Mouse (Mus musculus): ENCODE data around the gene Senp8. TPM values are rescaled to one million over a fixed set of nuclear protein-coding genes. Genes with fewer than 3 reads are reported as not detected.
"Not testable (repeated sequence)": the region's sequence is repeated elsewhere in the genome, so short reads cannot be mapped to it uniquely, and the experiment has no call there.

The Senp8 gene
- 10.0 and 11.2 TPM in 2 replicates for polyA plus RNA-seq (2015; fragmentation: Nextera tagmentation; extraction: Ambion mirVana)

DNA sequence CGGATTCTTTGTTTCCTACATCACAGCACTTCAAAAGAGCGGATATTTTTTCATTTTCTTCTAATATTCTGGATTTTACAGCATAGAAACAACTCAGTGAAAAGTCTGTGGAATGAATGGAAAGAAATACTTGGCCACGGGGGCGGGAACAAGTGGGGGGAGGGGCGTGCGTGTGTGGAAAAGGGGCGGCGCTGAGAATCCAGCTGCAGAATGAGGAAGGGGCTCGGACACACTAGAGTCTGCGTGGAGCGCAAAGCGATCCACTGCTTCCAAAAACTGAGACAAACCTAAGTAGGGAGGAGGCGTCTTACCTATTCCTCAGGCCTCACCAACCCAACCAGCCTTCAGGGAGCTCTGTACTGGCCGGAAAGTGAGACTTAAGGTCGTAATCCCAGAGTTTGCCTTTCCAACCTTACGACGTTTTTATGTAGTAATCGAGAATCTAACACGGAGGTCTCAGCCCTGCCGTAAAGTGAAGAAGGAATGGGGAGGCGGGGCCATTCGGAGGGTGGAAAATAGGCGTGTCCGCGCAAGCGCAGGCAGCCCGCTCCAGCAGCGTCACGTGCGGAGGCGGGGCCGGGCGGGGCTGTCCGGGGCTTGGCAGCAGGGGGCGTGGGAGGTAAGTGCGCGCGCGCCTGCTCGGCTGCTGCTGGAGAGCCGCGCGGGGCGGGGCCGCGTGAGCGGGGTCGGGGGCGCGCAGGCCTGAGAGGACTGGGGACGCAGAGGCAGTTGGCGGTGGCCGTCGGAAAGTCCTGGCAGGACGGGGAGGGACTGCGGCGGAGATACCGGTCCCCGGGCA lies at the start of gene Senp8, which contains the start of gene Myo9a:
TSS of gene Senp8 (minus strand) at position 444 of the 799 bp plus-strand sequence.
TSS of gene Myo9a (plus strand) at position 630 of the 799 bp plus-strand sequence.
- ATAC-seq: peak; percentile 94
- Histone ChIP-seq H3K36me3 (ENCODE audit: control insufficient read depth, insufficient read depth, low read length) (no peaks in the 10 kb centered on the region), H3K9me3 (ENCODE audit: control insufficient read depth, low read length) (no peaks in the 10 kb centered on the region), H3K4me1 (ENCODE audit: control insufficient read depth, insufficient read depth, low read depth, low read length) (peaks cover 6% of the 10 kb centered on the region), H3K27ac (ENCODE audit: low read depth, low read length) (peak within 1 kb of the TSS; percentile 91), H3K4me2 (ENCODE audit: low read length) (peak within 1 kb of the TSS; percentile 62), H3K4me3 (ENCODE audit: low read length) (peak within 1 kb of the TSS; percentile 86), H3K27me3 (replicated peaks; ENCODE audit: control insufficient read depth, insufficient read depth, low read length) (no peaks in the 10 kb centered on the region), H3K9ac (ENCODE audit: low read depth, low read length) (peak within 1 kb of the TSS; percentile 88)
- under 1% methylated on average over 51 of the region's 59 CpGs for WGBS

DNA sequence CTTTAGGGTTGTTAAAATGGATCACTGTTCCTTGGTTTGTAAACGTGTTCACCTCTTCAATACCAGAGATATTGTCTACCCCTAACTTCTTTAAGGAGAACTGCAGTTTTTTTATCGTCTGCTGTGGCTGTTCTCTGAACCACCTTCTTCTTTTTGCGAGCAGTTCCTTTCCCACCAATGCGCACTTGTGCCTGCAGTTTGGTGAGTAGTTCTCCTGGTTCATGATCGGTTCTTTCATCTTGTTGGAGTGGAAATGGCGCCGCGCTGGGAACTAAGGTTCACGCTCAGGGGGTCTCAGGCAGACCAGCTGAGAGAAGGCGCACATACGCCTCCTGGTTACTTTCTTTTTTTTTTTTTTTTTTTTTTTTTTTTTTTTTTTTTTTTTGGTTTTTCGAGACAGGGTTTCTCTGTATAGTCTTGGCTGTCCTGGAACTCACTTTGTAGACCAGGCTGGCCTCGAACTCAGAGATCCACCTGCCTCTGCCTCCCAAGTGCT lies 16.5 kb upstream of the Senp8 start:
- not testable (repeated sequence) for H3K4me2 ChIP-seq (ENCODE audit: low read length); ATAC-seq; H3K27me3 ChIP-seq (replicated peaks; ENCODE audit: control insufficient read depth, insufficient read depth, low read length); H3K9me3 ChIP-seq (ENCODE audit: control insufficient read depth, low read length); H3K9ac ChIP-seq (ENCODE audit: low read depth, low read length); H3K27ac ChIP-seq (ENCODE audit: low read depth, low read length); H3K36me3 ChIP-seq (ENCODE audit: control insufficient read depth, insufficient read depth, low read length); H3K4me1 ChIP-seq (ENCODE audit: control insufficient read depth, insufficient read depth, low read depth, low read length); H3K4me3 ChIP-seq (ENCODE audit: low read length)
- 92% methylated on average over 11 of the region's 13 CpGs for WGBS

DNA sequence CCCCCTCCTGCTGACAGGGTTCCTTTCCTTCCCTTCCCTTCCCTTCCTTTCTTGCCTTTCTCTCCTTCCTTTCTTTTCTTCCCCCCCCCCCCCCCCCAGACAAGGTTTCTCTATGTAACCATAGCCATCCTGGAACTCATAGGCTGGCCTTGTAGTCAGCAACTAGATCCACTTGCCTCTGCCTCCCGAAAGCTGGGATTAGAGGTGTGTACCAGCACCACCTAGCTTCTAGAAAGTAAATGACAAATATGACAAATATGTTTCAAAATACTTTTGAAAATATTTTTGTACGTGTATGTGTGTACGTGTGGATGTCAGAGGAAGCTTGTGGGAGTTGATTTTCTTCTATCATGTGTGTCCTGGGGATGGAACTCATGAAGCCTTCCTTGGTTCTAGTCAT lies 10.0 kb upstream of the Senp8 start:
- ATAC-seq: no peak
- Histone ChIP-seq H3K9me3 (ENCODE audit: control insufficient read depth, low read length) (no peaks in the 10 kb centered on the region), H3K4me2 (ENCODE audit: low read length) (no peak overlapping the region), H3K36me3 (ENCODE audit: control insufficient read depth, insufficient read depth, low read length) (no peaks in the 10 kb centered on the region), H3K27ac (ENCODE audit: low read depth, low read length) (no peak overlapping the region), H3K4me1 (ENCODE audit: control insufficient read depth, insufficient read depth, low read depth, low read length) (no peaks in the 10 kb centered on the region), H3K27me3 (replicated peaks; ENCODE audit: control insufficient read depth, insufficient read depth, low read length) (no peaks in the 10 kb centered on the region), H3K9ac (ENCODE audit: low read depth, low read length) (no peak overlapping the region), H3K4me3 (ENCODE audit: low read length) (no peak overlapping the region)
- 81% methylated on average over 3 of the region's 3 CpGs for WGBS

DNA sequence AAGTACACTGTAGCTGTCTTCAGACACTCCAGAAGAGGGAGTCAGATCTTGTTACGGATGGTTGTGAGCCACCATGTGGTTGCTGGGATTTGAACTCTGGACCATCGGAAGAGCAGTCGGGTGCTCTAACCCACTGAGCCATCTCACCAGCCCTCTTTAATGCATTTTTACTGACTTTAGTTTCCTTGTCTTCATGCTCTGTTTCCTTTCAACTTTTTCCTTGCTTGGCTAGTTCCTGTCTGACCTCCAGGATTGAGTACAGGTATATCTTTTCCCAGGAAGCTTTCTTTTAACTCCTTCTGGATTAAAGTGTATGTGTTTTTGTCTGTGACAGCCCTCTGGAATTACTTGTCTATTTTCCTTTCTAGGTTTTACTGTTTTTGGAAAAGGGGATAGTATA lies 6.5 kb upstream of the Senp8 start:
- H3K27me3 ChIP-seq (replicated peaks; ENCODE audit: control insufficient read depth, insufficient read depth, low read length); H3K4me3 ChIP-seq (ENCODE audit: low read length); H3K9me3 ChIP-seq (ENCODE audit: control insufficient read depth, low read length); H3K36me3 ChIP-seq (ENCODE audit: control insufficient read depth, insufficient read depth, low read length); H3K27ac ChIP-seq (ENCODE audit: low read depth, low read length); H3K9ac ChIP-seq (ENCODE audit: low read depth, low read length); ATAC-seq; H3K4me1 ChIP-seq (ENCODE audit: control insufficient read depth, insufficient read depth, low read depth, low read length); H3K4me2 ChIP-seq (ENCODE audit: low read length): not testable (repeated sequence)
- whole genome bisulfite sequencing: 93% methylated on average over 2 of the region's 3 CpGs

DNA sequence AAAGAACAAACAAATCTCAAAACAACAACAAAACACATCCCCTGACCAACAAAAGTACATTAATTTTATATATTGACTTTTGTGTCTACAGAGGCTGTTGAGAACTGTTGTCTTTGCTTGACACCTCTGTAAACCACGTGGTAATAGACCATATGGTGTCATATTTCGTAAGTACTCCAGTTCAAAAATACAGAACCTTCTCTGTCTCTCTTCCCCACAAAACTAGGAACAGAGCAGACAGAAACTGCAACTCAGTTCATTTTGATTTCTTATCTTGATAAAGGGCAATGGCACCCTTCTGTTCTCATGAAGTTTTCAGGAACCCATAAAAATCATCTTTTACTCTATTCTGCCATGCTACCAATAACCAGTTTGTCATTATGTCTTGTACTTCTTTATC lies 4.7 kb upstream of the Senp8 start:
- 65% methylated on average over 2 of the region's 2 CpGs for WGBS
- no peak overlapping the region for H3K9ac ChIP-seq (ENCODE audit: low read depth, low read length)
- no peak overlapping the region for H3K4me2 ChIP-seq (ENCODE audit: low read length)
- H3K4me1 ChIP-seq (ENCODE audit: control insufficient read depth, insufficient read depth, low read depth, low read length): no peaks in the 10 kb centered on the region; the same call in 1 of the 2 replicates
- no peak overlapping the region for H3K4me3 ChIP-seq (ENCODE audit: low read length)
- H3K36me3 ChIP-seq (ENCODE audit: control insufficient read depth, insufficient read depth, low read length): no peaks in the 10 kb centered on the region
- no peak for ATAC-seq
- H3K9me3 ChIP-seq (ENCODE audit: control insufficient read depth, low read length): no peaks in the 10 kb centered on the region
- H3K27ac ChIP-seq (ENCODE audit: low read depth, low read length): no peak overlapping the region
- no peaks in the 10 kb centered on the region for H3K27me3 ChIP-seq (replicated peaks; ENCODE audit: control insufficient read depth, insufficient read depth, low read length)

DNA sequence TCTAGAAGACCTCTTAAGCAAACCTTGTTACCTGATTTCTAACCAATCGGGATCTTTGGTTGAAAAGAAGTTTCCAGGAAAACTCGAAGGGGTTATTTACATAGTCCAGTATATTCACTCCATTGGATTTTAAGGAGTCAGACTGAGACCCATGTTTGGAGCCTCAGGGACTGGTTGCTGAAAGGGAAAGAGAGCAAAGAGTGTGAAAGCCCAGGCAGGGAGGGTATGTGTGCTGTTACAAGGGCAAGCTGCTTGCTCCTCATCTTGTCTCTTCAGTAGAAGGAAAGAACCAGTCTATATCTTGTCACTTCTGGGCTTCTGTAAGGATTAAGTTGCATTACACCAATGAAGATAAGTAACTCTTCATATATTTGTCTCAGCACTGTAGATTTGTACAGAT lies 1.5 kb upstream of the Senp8 start:
- no peak for ATAC-seq
- no peak overlapping the region; the same call in none of the 2 replicates for H3K27ac ChIP-seq (ENCODE audit: low read depth, low read length)
- H3K4me1 ChIP-seq (ENCODE audit: control insufficient read depth, insufficient read depth, low read depth, low read length): peaks cover 6% of the 10 kb centered on the region
- H3K9me3 ChIP-seq (ENCODE audit: control insufficient read depth, low read length): no peaks in the 10 kb centered on the region
- peak overlapping the region; percentile 88 for H3K9ac ChIP-seq (ENCODE audit: low read depth, low read length)
- H3K36me3 ChIP-seq (ENCODE audit: control insufficient read depth, insufficient read depth, low read length): no peaks in the 10 kb centered on the region
- H3K27me3 ChIP-seq (replicated peaks; ENCODE audit: control insufficient read depth, insufficient read depth, low read length): no peaks in the 10 kb centered on the region
- peak overlapping the region; percentile 86 for H3K4me3 ChIP-seq (ENCODE audit: low read length)
- WGBS: 5% methylated on average over 2 of the region's 2 CpGs
- peak overlapping the region; percentile 59 for H3K4me2 ChIP-seq (ENCODE audit: low read length)

DNA sequence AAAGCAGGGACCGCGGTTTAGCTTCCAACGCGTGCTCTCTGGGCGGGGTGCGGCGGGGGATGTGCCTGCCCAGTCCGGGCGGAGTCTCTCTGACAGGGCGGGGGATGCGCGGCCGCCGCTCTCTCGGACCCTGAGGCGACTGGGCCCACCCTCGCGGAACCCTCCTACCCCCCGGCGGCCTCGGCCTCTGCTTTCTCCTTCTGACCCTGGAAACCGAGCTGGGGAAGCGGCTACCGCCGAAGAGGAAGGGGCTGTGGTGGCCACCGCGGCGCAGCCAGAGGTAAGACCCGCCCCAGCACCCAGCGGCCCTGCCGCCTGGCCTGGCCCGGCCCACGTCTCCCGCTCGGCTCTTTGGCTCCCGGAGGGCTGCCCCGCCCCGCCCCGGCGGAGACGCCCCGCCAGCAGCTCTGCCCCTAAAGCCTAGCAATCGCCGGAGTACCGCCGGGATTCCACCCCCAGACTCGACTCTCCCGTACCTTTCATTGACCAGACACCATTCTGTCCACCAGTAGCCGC lies 614 bp upstream of the Senp8 start:
- peak overlapping the region; percentile 59 for H3K4me2 ChIP-seq (ENCODE audit: low read length)
- peak overlapping the region; percentile 86 for H3K4me3 ChIP-seq (ENCODE audit: low read length)
- under 1% methylated on average over 43 of the region's 49 CpGs for WGBS
- H3K9me3 ChIP-seq (ENCODE audit: control insufficient read depth, low read length): no peaks in the 10 kb centered on the region
- peak; percentile 93 for ATAC-seq
- H3K27me3 ChIP-seq (replicated peaks; ENCODE audit: control insufficient read depth, insufficient read depth, low read length): no peaks in the 10 kb centered on the region
- H3K27ac ChIP-seq (ENCODE audit: low read depth, low read length): peak overlapping the region; percentile 91
- no peaks in the 10 kb centered on the region for H3K36me3 ChIP-seq (ENCODE audit: control insufficient read depth, insufficient read depth, low read length)
- H3K4me1 ChIP-seq (ENCODE audit: control insufficient read depth, insufficient read depth, low read depth, low read length): peaks cover 6% of the 10 kb centered on the region
- H3K9ac ChIP-seq (ENCODE audit: low read depth, low read length): peak overlapping the region; percentile 88

DNA sequence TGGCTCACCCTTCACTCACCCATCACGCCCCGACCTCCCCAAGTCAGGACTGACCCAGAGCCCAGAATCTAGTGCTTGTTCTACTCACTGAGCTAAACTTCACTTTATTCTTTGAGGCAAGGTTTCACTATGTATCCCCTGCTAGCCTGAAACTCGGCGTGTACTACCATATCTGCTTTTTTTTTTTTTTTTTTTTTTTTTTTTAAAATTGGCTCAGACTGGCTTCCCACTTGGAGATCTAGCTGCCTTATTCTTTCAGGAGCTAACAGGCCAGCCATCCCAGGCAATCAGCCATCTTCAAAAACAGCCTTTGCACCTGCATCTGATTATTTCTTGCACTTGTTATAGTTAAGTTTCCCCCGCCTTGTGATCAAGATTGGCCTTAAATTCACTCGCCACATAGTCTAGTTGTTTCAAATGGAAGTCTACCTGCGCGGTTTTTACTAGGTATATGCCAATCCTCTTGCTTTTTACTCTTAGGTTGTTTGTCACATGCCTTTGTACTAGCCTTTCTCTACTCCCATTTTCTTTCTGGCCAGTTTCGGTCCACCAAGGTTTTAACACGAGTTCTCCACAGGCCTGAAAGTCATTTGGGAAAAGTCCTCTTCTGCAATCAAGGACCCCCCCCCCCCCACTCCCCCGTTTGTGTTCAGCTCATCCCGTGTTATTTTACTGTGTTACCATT lies 787 bp downstream of the Senp8 start:
- peak overlapping the region; percentile 62 for H3K4me2 ChIP-seq (ENCODE audit: low read length)
- peak overlapping the region; percentile 86 for H3K4me3 ChIP-seq (ENCODE audit: low read length)
- no peak; the same call in 1 of the 2 replicates for ATAC-seq
- H3K36me3 ChIP-seq (ENCODE audit: control insufficient read depth, insufficient read depth, low read length): no peaks in the 10 kb centered on the region
- 36% methylated on average over 12 of the region's 12 CpGs for WGBS
- no peaks in the 10 kb centered on the region for H3K27me3 ChIP-seq (replicated peaks; ENCODE audit: control insufficient read depth, insufficient read depth, low read length)
- peak overlapping the region; percentile 88 for H3K27ac ChIP-seq (ENCODE audit: low read depth, low read length)
- H3K9me3 ChIP-seq (ENCODE audit: control insufficient read depth, low read length): no peaks in the 10 kb centered on the region
- peak overlapping the region; percentile 61 for H3K9ac ChIP-seq (ENCODE audit: low read depth, low read length)
- peaks cover 6% of the 10 kb centered on the region for H3K4me1 ChIP-seq (ENCODE audit: control insufficient read depth, insufficient read depth, low read depth, low read length)

DNA sequence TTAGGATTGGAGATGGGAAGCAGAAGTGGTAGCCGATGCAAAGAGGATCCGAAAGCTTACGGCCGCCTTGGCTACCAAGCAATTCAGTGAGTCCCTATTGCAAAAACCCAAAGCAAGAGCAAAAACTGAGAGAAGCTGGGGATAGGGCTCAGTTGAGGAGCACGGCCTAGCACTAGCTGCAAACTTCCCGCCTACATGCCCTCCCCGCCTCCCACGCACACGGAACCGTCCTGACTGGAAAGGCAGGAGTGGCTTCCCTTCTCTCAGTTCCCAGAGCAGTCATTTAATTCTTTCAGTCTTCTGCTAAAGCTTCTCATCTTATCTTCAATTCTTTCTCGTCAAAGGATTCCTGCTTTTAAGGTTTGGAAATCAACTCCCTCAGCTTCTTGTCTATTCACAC lies 1.5 kb downstream of the Senp8 start:
- WGBS: 90% methylated on average over 11 of the region's 11 CpGs
- no peak for ATAC-seq

More for the DNA sequence above, 1.5 kb downstream of the Senp8 start:
- no peaks in the 10 kb centered on the region for H3K9me3 ChIP-seq (ENCODE audit: control insufficient read depth, low read length)
- H3K27me3 ChIP-seq (replicated peaks; ENCODE audit: control insufficient read depth, insufficient read depth, low read length): no peaks in the 10 kb centered on the region
- no peaks in the 10 kb centered on the region for H3K36me3 ChIP-seq (ENCODE audit: control insufficient read depth, insufficient read depth, low read length)
- no peak overlapping the region for H3K9ac ChIP-seq (ENCODE audit: low read depth, low read length)
- no peak overlapping the region for H3K4me2 ChIP-seq (ENCODE audit: low read length)
- H3K4me3 ChIP-seq (ENCODE audit: low read length): no peak overlapping the region
- H3K4me1 ChIP-seq (ENCODE audit: control insufficient read depth, insufficient read depth, low read depth, low read length): peaks cover 6% of the 10 kb centered on the region
- H3K27ac ChIP-seq (ENCODE audit: low read depth, low read length): no peak overlapping the region

Data from hindbrain, embryonic 16.5 days (tissue).